Mouse (Mus musculus): ENCODE results near the gene Fstl1.

Fstl1 gene

GRCm38 (mm10) chr16:37824778-37825505 is 48.3 kb downstream of the Fstl1 start:
- no peak for DNase-seq

- DNase-seq: no peak
Observed at GRCm38 (mm10) chr16:37826286-37826685, 49.6 kb downstream of the Fstl1 start.

GRCm38 (mm10) chr16:37831041-37831440 is 54.4 kb downstream of the Fstl1 start:
- DNase-seq: no peak

- no peak for DNase-seq
Observed at GRCm38 (mm10) chr16:37837571-37837970, 60.9 kb downstream of the Fstl1 start.

GRCm38 (mm10) chr16:37842439-37842838 is 65.8 kb downstream of the Fstl1 start:
- DNase-seq: no peak

- DNase-seq: no peak
Observed at GRCm38 (mm10) chr16:37843740-37844139, 67.1 kb downstream of the Fstl1 start.

GRCm38 (mm10) chr16:37845202-37845925 is 68.7 kb downstream of the Fstl1 start:
- no peak for DNase-seq

GRCm38 (mm10) chr16:37847081-37847480 is 70.4 kb downstream of the Fstl1 start:
- no peak for DNase-seq

GRCm38 (mm10) chr16:37851366-37851765 is 74.7 kb downstream of the Fstl1 start:
- peak; percentile 27 to 44 for DNase-seq

GRCm38 (mm10) chr16:37853279-37853678 is 76.6 kb downstream of the Fstl1 start:
- peak; percentile 52 for DNase-seq

- DNase-seq: no peak
Observed at GRCm38 (mm10) chr16:37854054-37854453, 77.4 kb downstream of the Fstl1 start.

GRCm38 (mm10) chr16:37854593-37854992 is 77.9 kb downstream of the Fstl1 start:
- DNase-seq: no peak

- DNase-seq: no peak
Observed at GRCm38 (mm10) chr16:37855583-37855982, 78.9 kb downstream of the Fstl1 start.

- no peak for DNase-seq
Observed at GRCm38 (mm10) chr16:37856327-37856726, 79.7 kb downstream of the Fstl1 start.

- no peak for DNase-seq
Observed at GRCm38 (mm10) chr16:37857495-37857894, 80.8 kb downstream of the Fstl1 start.

- DNase-seq: peak in 1 of 2 experiments; percentile 34
Observed at GRCm38 (mm10) chr16:37860213-37860612, 83.5 kb downstream of the Fstl1 start.

- no peak for DNase-seq
Observed at GRCm38 (mm10) chr16:37861029-37861428, 84.4 kb downstream of the Fstl1 start, which contains the start of gene Gm36028. Gene Gm36028, minus strand, starts transcription at chr16:37861146.

- no peak for DNase-seq
Observed at GRCm38 (mm10) chr16:37863876-37864275, 87.2 kb downstream of the Fstl1 start.

- no peak for DNase-seq
Observed at GRCm38 (mm10) chr16:37865841-37866240, 89.2 kb downstream of the Fstl1 start.

- peak; percentile 86 to 93 for DNase-seq
Observed at GRCm38 (mm10) chr16:37867791-37868505, 91.3 kb downstream of the Fstl1 start, which contains the start of gene Lrrc58. Gene Lrrc58, plus strand, starts transcription at chr16:37868389.

- DNase-seq: peak; percentile 50 to 72
Observed at GRCm38 (mm10) chr16:37868506-37869469, 92.1 kb downstream of the Fstl1 start.
